Mouse (Mus musculus) hindbrain, postnatal 0 days (tissue): ENCODE data around the gene Ttc39b. TPM values are rescaled to one million over a fixed set of nuclear protein-coding genes. Genes with fewer than 3 reads are reported as not detected.

ENCODE experiments used
- ATAC-seq: fragments of 200-750 bp; cut with Nextera tagmentation; 2 replicates; pipeline ENCODE4 v1.8.0; 2017; ENCODE audit warnings: mild to moderate bottlenecking, moderate TSS enrichment, moderate library complexity
- DNase-seq: peaks from one replicate; pipeline ENCODE4 v3.0.0-alpha.2; 2015; ENCODE audit warnings: low spot score
- H3K27ac ChIP-seq: fragments of 300-500 bp; sonication (generic); 2 replicates; pipeline ENCODE4 v1.5.1; 2014; ENCODE audit warnings: mild to moderate bottlenecking
- H3K27me3 ChIP-seq: fragments of 300-500 bp; sonication (generic); 2 replicates; pipeline ENCODE4 v1.6.1; 2014; ENCODE audit warnings: low read length, mixed read lengths; ENCODE audit not compliant: insufficient read depth
- H3K36me3 ChIP-seq: fragments of 300-500 bp; sonication (generic); 2 replicates; pipeline ENCODE4 v1.6.1; 2014; ENCODE audit warnings: low read length, mixed read lengths; ENCODE audit not compliant: insufficient read depth
- H3K4me1 ChIP-seq: fragments of 300-500 bp; sonication (generic); 2 replicates; pipeline ENCODE4 v1.6.1; 2014; ENCODE audit warnings: antibody characterized with exemption, low read length, mixed read lengths; ENCODE audit not compliant: insufficient read depth
- H3K4me2 ChIP-seq: fragments of 300-500 bp; sonication (generic); 2 replicates; pipeline ENCODE4 v1.6.1; 2014; ENCODE audit warnings: low read depth, mild to moderate bottlenecking, low read length, moderate library complexity, mixed read lengths
- H3K4me3 ChIP-seq: fragments of 300-500 bp; sonication (generic); 2 replicates; pipeline ENCODE4 v1.5.1; 2014; ENCODE audit warnings: low read length
- H3K9ac ChIP-seq: fragments of 300-500 bp; sonication (generic); replicated peaks from 2 replicates; pipeline ENCODE4 v1.6.1; 2014; ENCODE audit warnings: mild to moderate bottlenecking, low read length, moderate library complexity, mixed read lengths
- H3K9me3 ChIP-seq: fragments of 300-500 bp; sonication (generic); 2 replicates; pipeline ENCODE4 v1.6.1; 2016; ENCODE audit warnings: low read length, mixed read lengths
- CTCF ChIP-seq: IDR thresholded peaks from 2 replicates; pipeline ENCODE4 v1.5.1; 2016; ENCODE audit warnings: antibody characterized with exemption, control low read depth, low read depth
- WGBS: fragments of 180-500 bp; shearing (Covaris S2); extraction: QIAGEN DNeasy Blood & Tissue Kit; methylation state at CpG from one replicate; pipeline ENCODE4 v1.1.7; 2014; 5-methylcytosine and 5-hydroxymethylcytosine counted together
- polyA plus RNA-seq: library from polyadenylated mRNA; unstranded; fragments of >200 nt; fragmentation: Nextera tagmentation; extraction: Ambion mirVana; gene quantifications from 2 replicates; pipeline ENCODE4 v1.2.1, GENCODE M21; 2015
- total RNA-seq: library from RNA; depleted of rRNA; stranded (reverse); fragments of >200 nt; gene quantifications from 2 replicates; pipeline ENCODE4 v1.2.3, GENCODE M21; 2014; rRNA removed

The Ttc39b gene
- total RNA-seq (15.2 and 16.0 TPM in 2 replicates), polyA plus RNA-seq (8.2 and 8.6 TPM in 2 replicates)

DNA sequence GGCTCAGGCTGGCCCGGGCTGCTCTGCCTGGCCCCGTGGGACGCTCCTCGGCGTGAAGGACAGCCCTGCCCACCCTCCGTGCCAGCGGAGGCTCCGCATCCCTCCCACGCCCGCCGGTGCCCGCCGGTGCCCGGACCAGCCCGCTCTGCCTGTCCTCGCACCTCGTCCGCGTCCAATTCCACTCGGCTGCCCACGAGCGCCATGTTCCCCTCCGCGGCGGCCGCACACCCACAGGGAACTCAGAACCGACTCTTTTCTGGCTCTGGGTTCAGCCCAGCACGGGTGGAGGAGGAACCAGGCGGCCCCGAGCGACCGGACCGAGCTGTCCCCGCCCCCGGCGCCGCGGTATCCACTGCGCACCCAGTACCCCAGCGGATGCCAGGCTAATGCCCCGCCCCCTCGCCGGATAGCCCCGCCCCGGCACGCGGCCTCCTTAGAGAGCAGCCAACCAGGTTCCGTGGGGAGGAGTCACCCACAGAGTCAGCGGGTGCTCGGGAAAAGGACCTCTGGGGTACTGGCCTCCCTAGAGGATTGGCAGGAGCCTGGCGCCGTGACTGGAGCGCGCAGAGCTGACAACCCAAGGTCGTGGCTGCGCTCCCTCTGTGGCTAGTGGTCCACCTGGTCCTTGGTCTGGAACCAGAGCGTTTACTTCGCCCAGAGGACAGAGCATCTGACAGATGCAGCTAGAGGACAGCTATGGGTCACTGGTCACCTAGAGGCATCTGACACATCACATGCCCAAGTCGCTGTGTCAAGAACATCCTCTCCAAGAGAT, at the start of gene Ttc39b:
Ttc39b (minus strand) TSS at position 346 of the 775 bp plus-strand sequence.
- H3K27ac ChIP-seq = peak within 1 kb of the TSS; percentile 75

GRCm38 (mm10) chr4:83373381-83373780, 49.3 kb upstream of the Ttc39b start:
- ATAC-seq = no peak
- WGBS = 48% methylated on average over 4 of the region's 4 CpGs

More for the DNA sequence above, at the start of gene Ttc39b:
- WGBS = under 1% methylated on average over 45 of the region's 59 CpGs
- no peak for TF ChIP-seq CTCF
- Histone ChIP-seq H3K9me3 (no peaks in the 10 kb centered on the region), H3K27me3 (no peaks in the 10 kb centered on the region), H3K4me2 (peak within 1 kb of the TSS; percentile 100), H3K4me3 (peak within 1 kb of the TSS; percentile 71), H3K9ac (peak within 1 kb of the TSS; percentile 60), H3K4me1 (peaks cover 3% of the 10 kb centered on the region; the same call in 1 of the 2 replicates), H3K36me3 (no peaks in the 10 kb centered on the region)
- DNase-seq (peak; percentile 90), ATAC-seq (peak; percentile 98)

DNA sequence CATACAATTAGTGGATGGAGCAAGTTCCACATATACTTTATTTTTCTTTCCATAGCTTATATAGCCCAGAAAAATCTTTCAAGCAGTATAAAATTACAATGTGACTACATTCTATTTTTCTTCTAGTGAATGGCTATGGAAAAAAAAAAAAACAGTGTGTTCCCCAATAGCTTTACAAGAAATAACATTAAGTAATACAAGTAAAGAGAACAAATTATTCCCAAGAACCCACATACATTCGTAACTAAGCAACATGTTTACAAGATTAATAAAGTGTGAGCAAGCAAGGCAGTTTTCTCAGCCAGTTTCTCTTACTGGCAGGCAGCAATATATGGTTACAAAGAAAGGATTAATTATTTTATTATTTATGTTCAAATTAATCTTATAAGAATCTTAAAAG, 33.7 kb upstream of the Ttc39b start:
- 73% methylated on average over 1 of the region's 1 CpGs for WGBS
- no peak overlapping the region for H3K4me3 ChIP-seq
- no peak overlapping the region for H3K9ac ChIP-seq
- no peak overlapping the region for H3K4me2 ChIP-seq
- no peaks in the 10 kb centered on the region for H3K4me1 ChIP-seq
- H3K27ac ChIP-seq = no peak overlapping the region
- H3K9me3 ChIP-seq = peaks cover 7% of the 10 kb centered on the region; the same call in 1 of the 2 replicates
- ATAC-seq = no peak
- no peaks in the 10 kb centered on the region for H3K36me3 ChIP-seq
- DNase-seq = no peak
- no peak for TF ChIP-seq CTCF
- H3K27me3 ChIP-seq = no peaks in the 10 kb centered on the region

More at GRCm38 (mm10) chr4:83373381-83373780, 49.3 kb upstream of the Ttc39b start:
- Histone ChIP-seq H3K36me3 (no peaks in the 10 kb centered on the region), H3K4me3 (no peak overlapping the region), H3K9ac (no peak overlapping the region), H3K9me3 (no peaks in the 10 kb centered on the region), H3K27ac (no peak overlapping the region), H3K27me3 (no peaks in the 10 kb centered on the region), H3K4me2 (no peak overlapping the region), H3K4me1 (no peaks in the 10 kb centered on the region)
- no peak for DNase-seq
- no peak for TF ChIP-seq CTCF

DNA sequence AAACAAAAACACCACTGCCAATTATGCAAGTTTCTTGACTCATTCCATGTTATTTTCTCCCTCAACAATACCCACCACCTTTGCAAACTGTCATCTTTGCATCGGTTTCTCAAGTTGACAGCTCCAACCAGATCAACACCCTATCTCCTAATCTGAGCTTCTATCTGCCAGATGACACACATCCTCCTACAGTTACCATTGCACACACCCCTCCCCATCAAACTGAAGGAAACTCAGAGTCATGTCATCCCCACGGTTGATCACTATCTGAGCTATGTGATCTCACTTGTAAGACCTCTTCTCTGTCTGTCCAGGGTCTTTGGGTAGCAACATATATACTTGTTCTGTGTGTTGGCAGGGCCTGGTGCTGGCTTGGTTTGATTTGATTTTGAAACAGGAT, 30.7 kb upstream of the Ttc39b start:
- DNase-seq (no peak), ATAC-seq (no peak)
- 94% methylated on average over 2 of the region's 2 CpGs for WGBS
- no peaks in the 10 kb centered on the region for H3K27me3 ChIP-seq
- H3K9me3 ChIP-seq = peaks cover 2% of the 10 kb centered on the region; the same call in 1 of the 2 replicates
- no peaks in the 10 kb centered on the region; the same call in 1 of the 2 replicates for H3K4me1 ChIP-seq
- no peak overlapping the region for H3K9ac ChIP-seq
- no peak overlapping the region for H3K27ac ChIP-seq
- H3K4me3 ChIP-seq = no peak overlapping the region
- no peaks in the 10 kb centered on the region for H3K36me3 ChIP-seq
- H3K4me2 ChIP-seq = no peak overlapping the region
- no peak for TF ChIP-seq CTCF

- Histone ChIP-seq H3K4me3 (no peak overlapping the region), H3K9me3 (no peaks in the 10 kb centered on the region), H3K36me3 (no peaks in the 10 kb centered on the region), H3K27ac (no peak overlapping the region), H3K4me1 (no peaks in the 10 kb centered on the region; the same call in 1 of the 2 replicates), H3K9ac (no peak overlapping the region), H3K4me2 (no peak overlapping the region), H3K27me3 (no peaks in the 10 kb centered on the region)
- WGBS = 74% methylated on average over 6 of the region's 6 CpGs
- TF ChIP-seq CTCF = no peak
- DNase-seq = no peak
- ATAC-seq = no peak
These were observed 29.9 kb upstream of the Ttc39b start for GRCm38 (mm10) chr4:83353949-83354348.

GRCm38 (mm10) chr4:83353276-83353675, 29.2 kb upstream of the Ttc39b start:
- Histone ChIP-seq H3K27ac (no peak overlapping the region), H3K9ac (no peak overlapping the region), H3K4me1 (no peaks in the 10 kb centered on the region; the same call in 1 of the 2 replicates), H3K27me3 (no peaks in the 10 kb centered on the region), H3K9me3 (no peaks in the 10 kb centered on the region), H3K4me3 (no peak overlapping the region), H3K4me2 (no peak overlapping the region), H3K36me3 (no peaks in the 10 kb centered on the region)
- no peak for TF ChIP-seq CTCF
- WGBS = 97% methylated on average over 12 of the region's 12 CpGs
- no peak for ATAC-seq
- no peak for DNase-seq

GRCm38 (mm10) chr4:83350719-83351118, 26.7 kb upstream of the Ttc39b start:
- DNase-seq = peak; percentile 93
- no peak for TF ChIP-seq CTCF
- peak; percentile 96 for ATAC-seq
- H3K9me3 ChIP-seq = no peaks in the 10 kb centered on the region
- H3K27me3 ChIP-seq = no peaks in the 10 kb centered on the region
- H3K27ac ChIP-seq = no peak overlapping the region
- H3K4me1 ChIP-seq = no peaks in the 10 kb centered on the region; the same call in 1 of the 2 replicates
- 30% methylated on average over 6 of the region's 6 CpGs for WGBS
- no peak overlapping the region for H3K9ac ChIP-seq
- no peaks in the 10 kb centered on the region for H3K36me3 ChIP-seq
- no peak overlapping the region for H3K4me3 ChIP-seq
- no peak overlapping the region for H3K4me2 ChIP-seq
